Mouse (Mus musculus): Measurements from ENCODE around the gene Alkbh6. TPM values are rescaled to one million over a fixed set of nuclear protein-coding genes. Genes with fewer than 3 reads are reported as not detected.
A peak's percentile ranks its signal among the peaks of the same experiment; 100 is the strongest.

The Alkbh6 gene
- polyA plus RNA-seq, 1 experiment from 2014 or later = 68.9 TPM

GRCm38 (mm10) chr7:30296816-30297215, 11.7 kb upstream of the Alkbh6 start:
- H3K4me1 ChIP-seq (ENCODE audit: control insufficient read depth in 2 of 2, insufficient read depth in 2 of 2, low read length in 2 of 2) = peaks cover 0 to 2% of the 10 kb centered on the region in 2 experiments; a peak in 1 of 4 replicates
- 0 out of 2 replicates have a peak, but pooled peaks cover 8% of the 10 kb centered on the region for H3K36me3 ChIP-seq (ENCODE audit: control insufficient read depth, insufficient read depth, low read length)
- 89% methylated on average over 15 of the region's 15 CpGs for WGBS
- H3K27ac ChIP-seq (replicated peaks in 1 of 2; ENCODE audit: control insufficient read depth in 1 of 2, insufficient read depth in 1 of 2, low read depth in 2 of 2, low read length in 2 of 2) = no peak overlapping the region
- ATAC-seq (ENCODE audit: insufficient number of reproducible peaks, insufficient read depth, low FRiP score, low read depth) = no peak
- no peak overlapping the region for H3K4me3 ChIP-seq (ENCODE audit: control insufficient read depth in 1 of 2, insufficient read depth in 1 of 2, low read depth in 1 of 2, low read length in 2 of 2)
- H3K4me2 ChIP-seq (ENCODE audit: low read length) = no peak overlapping the region
- no peaks in the 10 kb centered on the region for H3K9me3 ChIP-seq (ENCODE audit: control insufficient read depth, low read length)
- H3K27me3 ChIP-seq (ENCODE audit: control insufficient read depth, insufficient read depth, low read length) = no peaks in the 10 kb centered on the region
- no peak overlapping the region for H3K9ac ChIP-seq (ENCODE audit: low read length)

- no peak overlapping the region for H3K27ac ChIP-seq (replicated peaks in 1 of 2; ENCODE audit: control insufficient read depth in 1 of 2, insufficient read depth in 1 of 2, low read depth in 2 of 2, low read length in 2 of 2)
- 72% methylated on average over 16 of the region's 16 CpGs for WGBS
- 0 out of 2 replicates have a peak, but pooled peaks cover 8% of the 10 kb centered on the region for H3K36me3 ChIP-seq (ENCODE audit: control insufficient read depth, insufficient read depth, low read length)
- H3K9me3 ChIP-seq (ENCODE audit: control insufficient read depth, low read length) = no peaks in the 10 kb centered on the region
- H3K4me3 ChIP-seq (ENCODE audit: control insufficient read depth in 1 of 2, insufficient read depth in 1 of 2, low read depth in 1 of 2, low read length in 2 of 2) = no peak overlapping the region
- H3K27me3 ChIP-seq (ENCODE audit: control insufficient read depth, insufficient read depth, low read length) = no peaks in the 10 kb centered on the region
- no peak overlapping the region for H3K9ac ChIP-seq (ENCODE audit: low read length)
- peaks cover 0 to 2% of the 10 kb centered on the region in 2 experiments; a peak in 1 of 4 replicates for H3K4me1 ChIP-seq (ENCODE audit: control insufficient read depth in 2 of 2, insufficient read depth in 2 of 2, low read length in 2 of 2)
- H3K4me2 ChIP-seq (ENCODE audit: low read length) = no peak overlapping the region
- no peak for ATAC-seq (ENCODE audit: insufficient number of reproducible peaks, insufficient read depth, low FRiP score, low read depth)
Measured at GRCm38 (mm10) chr7:30297266-30297665, 11.3 kb upstream of the Alkbh6 start.

GRCm38 (mm10) chr7:30300914-30301313, 7.6 kb upstream of the Alkbh6 start:
- Histone ChIP-seq H3K4me2 (ENCODE audit: low read length) (no peak overlapping the region), H3K9ac (ENCODE audit: low read length) (no peak overlapping the region), H3K36me3 (ENCODE audit: control insufficient read depth, insufficient read depth, low read length) (peaks cover 16% of the 10 kb centered on the region; the same call in 1 of the 2 replicates), H3K27me3 (ENCODE audit: control insufficient read depth, insufficient read depth, low read length) (no peaks in the 10 kb centered on the region), H3K27ac (replicated peaks in 1 of 2; ENCODE audit: control insufficient read depth in 1 of 2, insufficient read depth in 1 of 2, low read depth in 2 of 2, low read length in 2 of 2) (no peak overlapping the region), H3K9me3 (ENCODE audit: control insufficient read depth, low read length) (no peaks in the 10 kb centered on the region), H3K4me3 (ENCODE audit: control insufficient read depth in 1 of 2, insufficient read depth in 1 of 2, low read depth in 1 of 2, low read length in 2 of 2) (no peak overlapping the region), H3K4me1 (ENCODE audit: control insufficient read depth in 2 of 2, insufficient read depth in 2 of 2, low read length in 2 of 2) (no peaks in the 10 kb centered on the region; a peak in 1 of 4 replicates)
- WGBS = 39% methylated on average over 3 of the region's 3 CpGs
- no peak for ATAC-seq (ENCODE audit: insufficient number of reproducible peaks, insufficient read depth, low FRiP score, low read depth)

- Histone ChIP-seq H3K27me3 (ENCODE audit: control insufficient read depth, insufficient read depth, low read length) (no peaks in the 10 kb centered on the region), H3K4me1 (ENCODE audit: control insufficient read depth in 2 of 2, insufficient read depth in 2 of 2, low read length in 2 of 2) (peaks cover 9 to 16% of the 10 kb centered on the region in 2 experiments), H3K9me3 (ENCODE audit: control insufficient read depth, low read length) (no peaks in the 10 kb centered on the region), H3K9ac (ENCODE audit: low read length) (no peak overlapping the region), H3K27ac (replicated peaks in 1 of 2; ENCODE audit: control insufficient read depth in 1 of 2, insufficient read depth in 1 of 2, low read depth in 2 of 2, low read length in 2 of 2) (no peak overlapping the region), H3K4me3 (ENCODE audit: control insufficient read depth in 1 of 2, insufficient read depth in 1 of 2, low read depth in 1 of 2, low read length in 2 of 2) (no peak overlapping the region), H3K4me2 (ENCODE audit: low read length) (no peak overlapping the region), H3K36me3 (ENCODE audit: control insufficient read depth, insufficient read depth, low read length) (peaks cover 11% of the 10 kb centered on the region)
- 87% methylated on average over 16 of the region's 16 CpGs for WGBS
- ATAC-seq (ENCODE audit: insufficient number of reproducible peaks, insufficient read depth, low FRiP score, low read depth) = no peak
Measured at GRCm38 (mm10) chr7:30306083-30306779, 2.3 kb upstream of the Alkbh6 start.

- Histone ChIP-seq H3K4me1 (ENCODE audit: control insufficient read depth in 2 of 2, insufficient read depth in 2 of 2, low read length in 2 of 2) (peaks cover 10 to 19% of the 10 kb centered on the region in 2 experiments), H3K27ac (replicated peaks in 1 of 2; ENCODE audit: control insufficient read depth in 1 of 2, insufficient read depth in 1 of 2, low read depth in 2 of 2, low read length in 2 of 2) (no peak overlapping the region), H3K9ac (ENCODE audit: low read length) (peak overlapping the region; percentile 85), H3K9me3 (ENCODE audit: control insufficient read depth, low read length) (no peaks in the 10 kb centered on the region), H3K36me3 (ENCODE audit: control insufficient read depth, insufficient read depth, low read length) (peaks cover 14% of the 10 kb centered on the region; the same call in 1 of the 2 replicates), H3K4me3 (ENCODE audit: control insufficient read depth in 1 of 2, insufficient read depth in 1 of 2, low read depth in 1 of 2, low read length in 2 of 2) (peak overlapping the region; percentile 70 to 76), H3K27me3 (ENCODE audit: control insufficient read depth, insufficient read depth, low read length) (no peaks in the 10 kb centered on the region), H3K4me2 (ENCODE audit: low read length) (peak overlapping the region; percentile 91)
- WGBS = 60% methylated on average over 15 of the region's 15 CpGs
- ATAC-seq (ENCODE audit: insufficient number of reproducible peaks, insufficient read depth, low FRiP score, low read depth) = no peak
Measured at GRCm38 (mm10) chr7:30309395-30310129, 1.0 kb downstream of the Alkbh6 start.

GRCm38 (mm10) chr7:30310136-30310535, 1.6 kb downstream of the Alkbh6 start:
- Histone ChIP-seq H3K4me3 (ENCODE audit: control insufficient read depth in 1 of 2, insufficient read depth in 1 of 2, low read depth in 1 of 2, low read length in 2 of 2) (no peak overlapping the region), H3K27me3 (ENCODE audit: control insufficient read depth, insufficient read depth, low read length) (no peaks in the 10 kb centered on the region), H3K9me3 (ENCODE audit: control insufficient read depth, low read length) (no peaks in the 10 kb centered on the region), H3K9ac (ENCODE audit: low read length) (no peak overlapping the region), H3K27ac (replicated peaks in 1 of 2; ENCODE audit: control insufficient read depth in 1 of 2, insufficient read depth in 1 of 2, low read depth in 2 of 2, low read length in 2 of 2) (no peak overlapping the region), H3K36me3 (ENCODE audit: control insufficient read depth, insufficient read depth, low read length) (peaks cover 14% of the 10 kb centered on the region; the same call in 1 of the 2 replicates), H3K4me2 (ENCODE audit: low read length) (no peak overlapping the region), H3K4me1 (ENCODE audit: control insufficient read depth in 2 of 2, insufficient read depth in 2 of 2, low read length in 2 of 2) (peaks cover 14 to 24% of the 10 kb centered on the region in 2 experiments)
- ATAC-seq (ENCODE audit: insufficient number of reproducible peaks, insufficient read depth, low FRiP score, low read depth) = no peak
- WGBS = 88% methylated on average over 12 of the region's 12 CpGs

- no peaks in the 10 kb centered on the region for H3K27me3 ChIP-seq (ENCODE audit: control insufficient read depth, insufficient read depth, low read length)
- peaks cover 12 to 18% of the 10 kb centered on the region in 2 experiments; a peak in 3 of 4 replicates for H3K4me1 ChIP-seq (ENCODE audit: control insufficient read depth in 2 of 2, insufficient read depth in 2 of 2, low read length in 2 of 2)
- H3K4me2 ChIP-seq (ENCODE audit: low read length) = no peak overlapping the region
- WGBS = 46% methylated on average over 27 of the region's 27 CpGs
- no peak overlapping the region for H3K9ac ChIP-seq (ENCODE audit: low read length)
- H3K27ac ChIP-seq (replicated peaks in 1 of 2; ENCODE audit: control insufficient read depth in 1 of 2, insufficient read depth in 1 of 2, low read depth in 2 of 2, low read length in 2 of 2) = no peak overlapping the region
- ATAC-seq (ENCODE audit: insufficient number of reproducible peaks, insufficient read depth, low FRiP score, low read depth) = no peak
- no peak overlapping the region for H3K4me3 ChIP-seq (ENCODE audit: control insufficient read depth in 1 of 2, insufficient read depth in 1 of 2, low read depth in 1 of 2, low read length in 2 of 2)
- no peaks in the 10 kb centered on the region for H3K9me3 ChIP-seq (ENCODE audit: control insufficient read depth, low read length)
- peaks cover 14% of the 10 kb centered on the region; the same call in 1 of the 2 replicates for H3K36me3 ChIP-seq (ENCODE audit: control insufficient read depth, insufficient read depth, low read length)
Measured at GRCm38 (mm10) chr7:30313666-30314320, 5.3 kb downstream of the Alkbh6 start.

Data from heart, embryonic 14.5 days (tissue).